Mouse (Mus musculus) olfactory bulb, adult 2 months (tissue): Measurements from ENCODE around the gene Laptm4a. TPM values are rescaled to one million over a fixed set of nuclear protein-coding genes. Genes with fewer than 3 reads are reported as not detected.
A peak's percentile ranks its signal among the peaks of the same experiment; 100 is the strongest.

Experiments
- H3K27ac ChIP-seq: fragments of 200-500 bp; 2 replicates; pipeline ENCODE4 v1.5.1; 2012; ENCODE audit warnings: low read depth, low read length; ENCODE audit not compliant: insufficient read depth
- H3K4me1 ChIP-seq: fragments of 200-500 bp; 2 replicates; pipeline ENCODE4 v1.6.1; 2012; ENCODE audit warnings: low read length; ENCODE audit not compliant: control insufficient read depth, insufficient read depth
- H3K4me3 ChIP-seq: fragments of 200-500 bp; 2 replicates; pipeline ENCODE4 v1.5.1; 2012; ENCODE audit warnings: mild to moderate bottlenecking, low read depth, low read length, moderate library complexity; ENCODE audit not compliant: insufficient read depth
- CTCF ChIP-seq: fragments of 200-500 bp; IDR thresholded peaks from 2 replicates; pipeline ENCODE4 v1.5.1; 2012; ENCODE audit warnings: low read depth, mild to moderate bottlenecking, low read length, moderate library complexity; ENCODE audit not compliant: insufficient read depth
- POLR2A ChIP-seq: fragments of 200-500 bp; IDR thresholded peaks from 2 replicates; pipeline ENCODE4 v1.6.1; 2012; ENCODE audit warnings: mild to moderate bottlenecking, low read depth, low read length, moderate library complexity; ENCODE audit not compliant: insufficient read depth
- WGBS: fragments of 180-500 bp; shearing (Covaris S2); methylation state at CpG from one replicate; pipeline ENCODE4 v1.1.7; 2018; 5-methylcytosine and 5-hydroxymethylcytosine counted together
- polyA plus RNA-seq: library from polyadenylated mRNA; stranded (reverse); fragments of >200 nt; gene quantifications from 2 replicates; pipeline ENCODE4 v1.2.4, GENCODE M21; 2012; ENCODE audit warnings: low replicate concordance; ENCODE audit not compliant: missing spikeins, insufficient read depth, insufficient read length

The Laptm4a gene
- polyA plus RNA-seq, 1 experiment, result not detected

DNA sequence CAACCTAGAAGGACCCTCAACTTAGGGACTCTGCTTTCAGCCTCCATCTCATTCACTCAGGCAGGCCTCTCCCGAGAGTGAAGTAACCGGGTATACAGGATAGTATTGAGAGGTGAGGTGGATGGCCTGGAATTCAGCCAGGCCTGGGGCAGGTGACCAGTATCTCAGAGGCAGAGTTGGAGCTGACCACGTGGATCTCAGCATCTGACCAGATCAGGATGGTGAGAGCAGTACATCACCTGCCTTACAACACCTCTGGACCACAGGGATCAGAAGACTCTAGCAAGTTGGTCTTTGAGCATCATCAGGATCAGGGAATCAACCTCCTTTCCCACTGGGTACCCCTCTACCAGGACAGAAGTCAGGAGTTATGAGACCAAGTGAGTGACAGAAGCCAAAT, 35.5 kb upstream of the Laptm4a start:
- Histone ChIP-seq H3K4me1 (0 out of 2 replicates have a peak, but pooled peaks cover 5% of the 10 kb centered on the region), H3K27ac (no peak overlapping the region), H3K4me3 (no peak overlapping the region)
- TF ChIP-seq POLR2A, result no peak
- TF ChIP-seq CTCF, result no peak
- WGBS, result 77% methylated on average over 3 of the region's 3 CpGs

DNA sequence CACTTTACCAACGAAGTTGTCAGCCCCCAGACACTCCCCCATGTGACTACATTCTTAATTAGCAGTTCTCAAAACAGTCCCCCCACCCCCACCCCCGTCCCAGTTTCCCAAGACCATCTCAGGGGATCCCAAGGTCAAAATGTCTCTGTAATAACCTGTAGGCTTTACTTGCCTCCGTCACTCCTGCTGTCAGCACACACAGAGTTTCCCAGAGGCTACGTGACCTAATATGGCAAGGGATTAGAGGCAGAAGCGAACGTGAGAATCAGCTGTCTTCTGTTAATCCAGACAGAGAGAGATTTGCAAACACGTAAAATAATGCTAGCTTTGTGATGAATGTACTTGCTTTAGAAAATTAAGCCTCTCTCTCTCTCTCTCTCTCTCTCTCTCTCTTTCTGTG, 33.0 kb upstream of the Laptm4a start:
- Histone ChIP-seq H3K4me1 (0 out of 2 replicates have a peak, but pooled peaks cover 5% of the 10 kb centered on the region), H3K27ac (no peak overlapping the region), H3K4me3 (no peak overlapping the region)
- no peak for TF ChIP-seq CTCF
- no peak for TF ChIP-seq POLR2A
- WGBS, result 59% methylated on average over 7 of the region's 7 CpGs

DNA sequence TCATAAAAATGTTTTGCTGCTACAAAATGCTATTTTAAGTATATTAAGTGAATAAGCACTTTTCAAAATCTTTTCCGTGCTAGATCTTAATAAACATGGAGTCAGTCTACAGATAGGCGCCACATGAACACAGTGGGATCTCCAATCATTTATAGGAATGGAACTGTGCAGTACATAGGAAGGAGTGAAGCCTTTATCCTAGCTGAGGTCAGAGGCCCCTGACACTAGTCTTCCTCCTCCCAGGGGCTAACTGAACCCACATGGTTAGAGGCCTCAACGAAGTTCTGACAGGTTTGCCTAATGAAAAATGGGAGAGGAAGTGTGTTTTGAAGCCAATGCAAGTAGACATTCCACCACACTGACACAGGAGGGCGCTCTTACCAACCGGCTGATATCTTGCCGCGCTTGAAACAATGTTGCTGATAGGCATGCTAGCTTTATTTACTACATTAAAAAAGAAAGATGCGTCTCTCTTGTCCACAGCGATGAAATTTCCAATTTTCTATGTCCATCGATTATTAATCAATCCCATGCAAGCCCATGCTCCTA, 32.3 kb upstream of the Laptm4a start:
- no peak overlapping the region for H3K4me3 ChIP-seq
- H3K27ac ChIP-seq, result no peak overlapping the region
- 0 out of 2 replicates have a peak, but pooled peaks have one; percentile 14 for TF ChIP-seq CTCF
- TF ChIP-seq POLR2A, result no peak
- WGBS, result 23% methylated on average over 10 of the region's 10 CpGs
- 0 out of 2 replicates have a peak, but pooled peaks cover 5% of the 10 kb centered on the region for H3K4me1 ChIP-seq

DNA sequence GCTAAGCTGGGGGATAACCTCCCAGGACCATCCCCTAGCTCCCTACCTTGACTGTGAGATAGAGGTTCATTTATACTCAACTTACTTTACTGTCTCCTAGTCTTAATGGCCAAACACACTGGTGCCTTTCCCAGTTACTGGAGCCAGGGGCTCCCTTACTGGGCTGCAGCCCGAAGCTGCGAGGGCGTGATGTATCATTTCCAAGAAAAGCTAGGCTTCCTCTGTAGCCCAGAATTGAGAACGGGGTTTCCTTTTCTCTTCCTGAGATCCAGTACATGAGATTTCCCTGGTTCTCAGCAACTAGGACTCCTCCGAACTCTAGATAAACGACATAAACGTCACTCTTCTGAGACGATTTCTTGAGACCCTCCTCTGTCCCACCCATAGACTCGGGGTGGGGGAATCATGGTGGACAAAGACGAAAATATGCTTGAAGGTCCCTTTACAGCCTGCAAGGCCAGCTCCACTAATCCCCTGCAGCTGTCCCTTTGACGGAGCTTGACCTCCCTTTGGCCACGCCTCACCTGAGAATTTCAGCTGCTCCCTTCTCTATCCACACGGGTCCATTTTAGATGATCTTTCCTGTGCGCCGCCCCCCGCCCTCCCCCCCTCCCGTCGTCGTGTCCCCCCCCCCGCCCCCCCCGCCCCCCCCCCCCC, 28.5 kb upstream of the Laptm4a start:
- Histone ChIP-seq H3K27ac (no peak overlapping the region), H3K4me3 (no peak overlapping the region), H3K4me1 (no peaks in the 10 kb centered on the region)
- TF ChIP-seq CTCF (no peak), POLR2A (no peak)
- 43% methylated on average over 16 of the region's 21 CpGs for WGBS

DNA sequence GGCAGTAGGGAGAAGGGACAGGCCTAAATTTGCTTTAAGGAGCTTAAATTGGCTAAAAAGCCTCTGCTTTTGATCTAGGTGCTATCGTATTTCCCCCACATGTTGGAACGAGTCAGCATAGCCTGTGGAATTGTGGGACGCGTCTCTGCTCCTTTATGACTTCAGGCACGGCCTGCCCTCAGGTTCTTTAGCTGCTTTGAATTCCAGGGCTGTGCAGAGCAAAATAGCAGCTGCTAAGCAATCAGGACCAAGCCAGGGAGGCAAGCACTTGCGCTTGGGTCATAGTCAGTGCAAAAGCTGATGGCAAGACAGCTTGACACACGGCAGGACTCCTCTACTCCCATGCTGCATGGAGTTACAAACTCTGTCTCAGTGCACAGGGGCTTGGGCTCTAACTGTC, 24.3 kb upstream of the Laptm4a start:
- Histone ChIP-seq H3K27ac (no peak overlapping the region), H3K4me1 (peaks cover 15% of the 10 kb centered on the region), H3K4me3 (no peak overlapping the region)
- no peak for TF ChIP-seq CTCF
- no peak for TF ChIP-seq POLR2A
- WGBS, result 85% methylated on average over 7 of the region's 7 CpGs

DNA sequence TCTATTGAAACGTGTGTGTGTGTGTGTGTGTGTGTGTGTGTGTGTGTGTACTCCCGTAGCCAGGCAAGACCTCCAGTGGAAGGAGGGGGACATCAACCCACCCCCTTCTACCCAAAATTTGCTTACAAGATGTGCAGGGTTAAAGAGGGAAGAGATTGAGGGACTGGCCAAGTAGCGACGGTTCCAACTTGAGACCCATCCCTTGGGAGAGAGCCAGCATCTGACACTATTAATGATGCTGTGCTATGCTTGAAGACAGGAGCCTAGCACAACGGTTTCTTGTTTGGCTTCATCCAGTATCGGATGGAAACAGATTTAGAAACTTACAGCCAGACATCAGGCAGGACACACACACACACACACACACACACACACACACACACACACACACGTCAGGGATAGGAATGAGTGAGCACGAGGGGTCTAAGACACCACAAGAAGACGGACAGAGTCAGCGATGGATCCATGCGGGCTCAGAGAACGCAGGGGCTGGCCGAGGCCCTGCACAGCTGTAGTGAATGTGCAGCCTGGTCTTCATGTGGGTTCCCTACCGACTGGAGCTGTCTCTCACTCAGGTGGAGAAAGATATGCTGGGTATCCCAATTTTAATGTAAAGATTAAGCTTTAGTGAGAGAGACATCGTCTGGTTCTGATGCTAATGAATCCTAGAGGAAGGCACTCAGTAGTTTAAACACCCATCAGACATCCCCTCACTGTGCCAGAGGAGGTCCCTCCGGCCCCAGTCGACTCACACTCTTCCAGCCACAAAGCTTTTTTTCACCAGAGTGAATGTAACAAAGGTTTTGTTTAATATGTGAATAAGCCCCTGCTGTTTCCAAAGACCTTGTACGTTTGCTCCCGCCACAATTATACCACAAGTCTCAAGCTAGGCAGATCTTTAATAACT, 22.3 kb upstream of the Laptm4a start:
- Histone ChIP-seq H3K27ac (no peak overlapping the region), H3K4me3 (no peak overlapping the region), H3K4me1 (peaks cover 15% of the 10 kb centered on the region)
- TF ChIP-seq POLR2A (no peak), CTCF (no peak)
- 21% methylated on average over 19 of the region's 19 CpGs for WGBS

DNA sequence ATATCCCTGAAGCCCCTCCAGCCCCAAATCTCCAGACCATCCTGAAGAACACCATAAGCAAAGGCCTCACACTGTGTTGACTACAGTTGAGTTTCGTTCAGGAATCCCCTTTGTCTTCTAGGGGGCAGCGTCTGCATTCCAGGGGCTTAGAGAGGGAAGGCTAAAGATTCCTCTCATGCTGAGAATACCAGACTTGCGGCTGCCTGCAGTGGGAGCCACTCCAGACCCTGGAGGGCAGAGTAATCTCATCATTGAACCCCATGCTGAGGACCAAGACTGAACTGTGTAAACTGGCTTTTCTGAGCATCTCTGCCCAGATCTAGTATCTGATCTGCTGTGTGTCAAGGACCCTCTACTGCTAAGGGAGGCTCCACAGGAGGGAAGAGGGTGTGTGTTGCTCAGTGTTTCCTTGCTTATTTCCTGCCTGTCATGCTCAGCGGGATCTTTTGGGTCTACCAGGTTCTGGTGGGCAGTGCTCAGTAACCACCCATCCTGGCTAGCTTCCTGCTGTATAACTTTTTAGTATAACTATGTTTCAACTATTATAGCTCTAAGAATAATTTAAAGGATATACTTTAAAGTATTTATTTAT, 21.3 kb upstream of the Laptm4a start:
- 51% methylated on average over 4 of the region's 4 CpGs for WGBS
- Histone ChIP-seq H3K4me1 (peaks cover 15% of the 10 kb centered on the region), H3K4me3 (no peak overlapping the region), H3K27ac (no peak overlapping the region)
- TF ChIP-seq POLR2A (no peak), CTCF (no peak)

DNA sequence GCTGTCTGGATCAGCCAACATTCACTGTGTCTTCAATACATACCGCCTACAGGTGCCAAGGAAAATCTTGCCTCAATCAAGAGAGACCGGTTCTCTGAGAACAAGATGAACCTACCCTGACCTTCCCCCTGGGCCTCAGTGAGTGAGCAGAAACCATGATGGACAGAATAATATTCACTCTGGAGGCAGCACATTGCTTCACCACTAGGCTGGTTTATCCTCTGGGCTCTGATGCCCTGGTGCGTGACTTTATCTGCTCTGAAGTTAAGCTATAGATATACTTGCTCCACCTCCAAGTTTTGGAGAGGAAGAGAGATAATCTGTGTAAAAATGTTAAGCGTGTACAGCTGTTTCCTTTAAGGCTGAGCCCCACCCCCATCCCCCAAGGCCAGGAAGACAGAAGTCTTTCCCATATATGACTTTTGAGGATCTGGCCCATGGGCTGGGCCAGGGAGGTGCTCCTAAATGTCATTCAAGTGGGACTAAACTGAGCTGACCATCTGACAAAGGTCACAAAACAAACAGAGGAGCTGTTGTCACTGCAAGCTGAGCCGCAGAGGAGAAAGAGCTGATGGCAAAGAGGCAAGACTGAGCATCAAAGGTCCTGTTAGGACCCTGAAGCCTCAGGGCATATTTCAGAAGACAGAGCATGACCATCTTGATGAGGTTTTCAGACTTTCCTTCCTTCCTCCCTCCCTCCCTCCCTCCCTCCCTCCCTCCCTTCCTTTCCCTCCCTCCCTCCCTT, 20.4 kb upstream of the Laptm4a start:
- Histone ChIP-seq H3K27ac (no peak overlapping the region), H3K4me3 (no peak overlapping the region), H3K4me1 (peaks cover 15% of the 10 kb centered on the region)
- TF ChIP-seq POLR2A (no peak), CTCF (no peak)
- 69% methylated on average over 5 of the region's 5 CpGs for WGBS

DNA sequence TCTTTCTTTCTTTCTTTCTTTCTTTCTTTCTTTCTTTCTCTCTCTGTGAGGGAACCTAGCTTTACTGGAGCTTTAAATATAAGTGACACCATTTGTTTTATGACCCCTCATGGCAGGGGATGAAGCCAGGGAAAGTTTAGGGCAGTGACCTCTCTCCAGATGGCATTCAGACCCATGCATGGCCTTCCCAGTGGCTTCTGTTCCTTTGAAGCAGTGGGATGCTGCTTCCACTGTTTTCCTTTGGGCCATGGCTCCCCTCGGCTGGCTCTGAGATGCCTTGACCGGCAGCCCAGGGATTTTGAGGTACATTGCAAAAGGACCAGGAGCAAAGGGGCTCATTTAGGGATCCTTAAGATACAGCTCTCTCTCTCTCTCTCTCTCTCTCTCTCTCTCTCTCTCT, 19.5 kb upstream of the Laptm4a start:
- H3K27ac ChIP-seq, result no peak overlapping the region
- 81% methylated on average over 2 of the region's 2 CpGs for WGBS
- peaks cover 15% of the 10 kb centered on the region for H3K4me1 ChIP-seq
- no peak for TF ChIP-seq POLR2A
- no peak overlapping the region for H3K4me3 ChIP-seq
